12 mouse cellular contexts compared by ENCODE assay signal in genomic region chr14:104568081-104568480, GRCm38 (mm10).
"Had no signal": no experiment of that assay in that cellular context is flagged by ENCODE, and none has a peak within 500 bp of the region (broad histone marks: within the 10 kb centered on the region; RNA-seq: fewer than 3 reads in every experiment).

No protein-coding gene starts in this region.

- H3K4me1 ChIP-seq: limb, embryonic 15.5 days; liver, embryonic 12.5 days had no signal

- H3K27me3 ChIP-seq: limb, embryonic 15.5 days; liver, embryonic 12.5 days had no signal

- H3K27ac ChIP-seq: left cerebral cortex, adult 2 months; limb, embryonic 15.5 days; liver, embryonic 12.5 days had no signal

- DNase-seq: kidney, adult 8-10 months; kidney, postnatal 25 days; lung, embryonic 14.5 days; lung, postnatal 10 days; lung, postnatal 4 days; right cerebral cortex, adult 18-20 months; right cerebral cortex, postnatal 25 days; thymus, postnatal 36 days had no signal

- H3K4me2 ChIP-seq: limb, embryonic 15.5 days; liver, embryonic 12.5 days; lung, embryonic 14.5 days had no signal

- H3K4me3 ChIP-seq: left cerebral cortex, adult 2 months; limb, embryonic 15.5 days; liver, embryonic 12.5 days; myocyte had no signal

- H3K9ac ChIP-seq: limb, embryonic 15.5 days; liver, embryonic 12.5 days; lung, embryonic 14.5 days had no signal

- ATAC-seq: liver, embryonic 12.5 days had no signal

- H3K9me3 ChIP-seq: limb, embryonic 15.5 days; liver, embryonic 12.5 days had no signal

- H3K36me3 ChIP-seq: limb, embryonic 15.5 days; liver, embryonic 12.5 days had no signal
